Mouse (Mus musculus): Measurements from ENCODE around the gene Bves. TPM values are rescaled to one million over a fixed set of nuclear protein-coding genes. Genes with fewer than 3 reads are reported as not detected.

Bves gene
- total RNA-seq, 1 experiment = 0.85 TPM

DNA sequence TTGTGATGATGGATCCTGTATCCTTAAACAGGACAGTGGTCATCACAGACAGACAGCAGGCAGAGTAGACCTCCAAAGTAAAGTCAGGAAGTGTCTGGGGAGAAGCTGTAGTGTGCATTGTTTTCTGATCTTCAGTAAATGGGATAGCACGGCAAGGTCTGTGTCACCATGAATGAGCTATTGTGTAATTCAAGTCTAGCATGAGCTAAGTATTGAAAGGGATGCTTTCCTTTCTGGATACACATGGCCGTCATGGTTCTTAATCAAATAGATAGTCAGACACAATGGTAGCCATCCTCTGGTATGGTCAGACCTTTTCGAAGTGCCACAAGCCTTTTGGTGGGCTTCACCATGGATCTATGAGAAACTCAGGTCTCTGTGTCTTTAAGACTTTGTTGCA, 15.3 kb upstream of the Bves start:
- DNase-seq (ENCODE audit: low read depth, low spot score) = no peak
- Histone ChIP-seq H3K27ac (ENCODE audit: insufficient read depth, low read depth, low read length, poor library complexity, severe bottlenecking) (no peak overlapping the region), H3K4me1 (ENCODE audit: control insufficient read depth in 2 of 2, insufficient read depth in 2 of 2, low read length in 2 of 2, poor library complexity in 1 of 2) (no peaks in the 10 kb centered on the region), H3K36me3 (ENCODE audit: control insufficient read depth, insufficient read depth, low read length, poor library complexity, severe bottlenecking) (no peaks in the 10 kb centered on the region), H3K4me3 (ENCODE audit: insufficient read depth in 1 of 2, low read depth in 1 of 2, low read length in 2 of 2, poor library complexity in 1 of 2, severe bottlenecking in 1 of 2) (no peak overlapping the region), H3K9ac (ENCODE audit: insufficient read depth, low read depth, low read length, poor library complexity, severe bottlenecking) (no peak overlapping the region), H3K9me3 (ENCODE audit: control insufficient read depth, insufficient read depth, low read depth, low read length) (no peaks in the 10 kb centered on the region)
- in situ Hi-C loops (cut with MboI; ENCODE audit: low sequenced_read_pairs in 2 of 2, unreplicated experiment in 2 of 2) = no loop called here
- no peak for TF ChIP-seq MAFK (IDR thresholded peaks at IDR 0.05; ENCODE audit: insufficient read depth, low read depth, low read length)
- no peak for TF ChIP-seq ZC3H11A (IDR thresholded peaks at IDR 0.05; ENCODE audit: borderline replicate concordance, low read depth, low read length)
- TF ChIP-seq CHD2 (IDR thresholded peaks at IDR 0.05; ENCODE audit: low read depth, low read length) = no peak
- TF ChIP-seq ZNF384 (IDR thresholded peaks at IDR 0.05; ENCODE audit: low read depth, low read length) = no peak
- TF ChIP-seq HCFC1 (IDR thresholded peaks at IDR 0.05; ENCODE audit: borderline replicate concordance, insufficient read depth, low read length) = no peak

GRCm38 (mm10) chr10:45324159-45324558, 11.4 kb upstream of the Bves start:
- Histone ChIP-seq H3K4me3 (ENCODE audit: insufficient read depth in 1 of 2, low read depth in 1 of 2, low read length in 2 of 2, poor library complexity in 1 of 2, severe bottlenecking in 1 of 2) (no peak overlapping the region), H3K9ac (ENCODE audit: insufficient read depth, low read depth, low read length, poor library complexity, severe bottlenecking) (no peak overlapping the region), H3K4me1 (ENCODE audit: control insufficient read depth in 2 of 2, insufficient read depth in 2 of 2, low read length in 2 of 2, poor library complexity in 1 of 2) (no peaks in the 10 kb centered on the region), H3K36me3 (ENCODE audit: control insufficient read depth, insufficient read depth, low read length, poor library complexity, severe bottlenecking) (no peaks in the 10 kb centered on the region), H3K9me3 (ENCODE audit: control insufficient read depth, insufficient read depth, low read depth, low read length) (no peaks in the 10 kb centered on the region), H3K27ac (ENCODE audit: insufficient read depth, low read depth, low read length, poor library complexity, severe bottlenecking) (no peak overlapping the region)
- in situ Hi-C loops (cut with MboI; ENCODE audit: low sequenced_read_pairs in 2 of 2, unreplicated experiment in 2 of 2) = no loop called here
- no peak for TF ChIP-seq ZC3H11A (IDR thresholded peaks at IDR 0.05; ENCODE audit: borderline replicate concordance, low read depth, low read length)
- no peak for DNase-seq (ENCODE audit: low read depth, low spot score)

DNA sequence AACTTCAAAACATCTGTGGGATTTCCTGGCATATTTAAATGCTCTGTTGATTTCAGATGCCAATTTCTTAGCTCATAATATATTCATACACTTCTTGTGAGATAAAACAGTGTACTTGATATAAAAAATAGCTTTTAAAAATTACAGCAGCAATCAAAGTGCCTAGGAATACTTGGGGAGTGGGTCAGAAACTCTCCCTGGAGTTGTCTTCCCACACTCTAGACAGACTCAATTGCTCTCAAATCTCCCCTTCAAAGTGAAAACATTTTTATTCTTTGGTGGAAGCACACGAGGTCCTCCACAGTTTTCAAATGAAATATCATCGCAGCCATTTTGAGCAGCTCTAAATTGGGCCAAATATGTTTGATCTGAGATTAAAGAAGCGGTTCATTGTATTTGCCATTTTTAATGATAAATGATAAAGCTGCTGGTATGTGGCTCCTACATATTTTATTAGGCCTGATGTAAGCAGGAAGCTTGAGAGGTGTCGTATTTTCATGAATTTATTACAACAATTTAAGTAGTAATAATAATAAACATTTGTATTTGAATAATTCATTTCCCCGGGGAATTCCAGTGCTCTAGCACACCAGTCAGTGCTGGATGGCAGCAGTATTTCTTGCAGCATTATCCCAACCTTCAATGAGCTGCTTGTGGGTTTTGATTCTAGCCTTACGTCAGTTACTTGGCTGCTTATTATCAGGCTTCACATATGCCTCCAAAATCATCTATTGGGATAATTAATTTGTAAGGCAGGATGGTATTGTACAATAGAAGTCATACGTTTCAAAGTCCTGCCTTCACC, 7.2 kb upstream of the Bves start:
- Histone ChIP-seq H3K4me1 (ENCODE audit: control insufficient read depth in 2 of 2, insufficient read depth in 2 of 2, low read length in 2 of 2, poor library complexity in 1 of 2) (no peaks in the 10 kb centered on the region), H3K9ac (ENCODE audit: insufficient read depth, low read depth, low read length, poor library complexity, severe bottlenecking) (no peak overlapping the region), H3K4me3 (ENCODE audit: insufficient read depth in 1 of 2, low read depth in 1 of 2, low read length in 2 of 2, poor library complexity in 1 of 2, severe bottlenecking in 1 of 2) (no peak overlapping the region), H3K36me3 (ENCODE audit: control insufficient read depth, insufficient read depth, low read length, poor library complexity, severe bottlenecking) (no peaks in the 10 kb centered on the region), H3K9me3 (ENCODE audit: control insufficient read depth, insufficient read depth, low read depth, low read length) (no peaks in the 10 kb centered on the region), H3K27ac (ENCODE audit: insufficient read depth, low read depth, low read length, poor library complexity, severe bottlenecking) (no peak overlapping the region)
- in situ Hi-C loops (cut with MboI; ENCODE audit: low sequenced_read_pairs in 2 of 2, unreplicated experiment in 2 of 2) = no loop called here
- no peak for TF ChIP-seq ZNF384 (IDR thresholded peaks at IDR 0.05; ENCODE audit: low read depth, low read length)
- TF ChIP-seq HCFC1 (IDR thresholded peaks at IDR 0.05; ENCODE audit: borderline replicate concordance, insufficient read depth, low read length) = no peak
- no peak for TF ChIP-seq CHD2 (IDR thresholded peaks at IDR 0.05; ENCODE audit: low read depth, low read length)
- TF ChIP-seq MAFK (IDR thresholded peaks at IDR 0.05; ENCODE audit: insufficient read depth, low read depth, low read length) = no peak
- no peak for TF ChIP-seq ZC3H11A (IDR thresholded peaks at IDR 0.05; ENCODE audit: borderline replicate concordance, low read depth, low read length)
- no peak for DNase-seq (ENCODE audit: low read depth, low spot score)

DNA sequence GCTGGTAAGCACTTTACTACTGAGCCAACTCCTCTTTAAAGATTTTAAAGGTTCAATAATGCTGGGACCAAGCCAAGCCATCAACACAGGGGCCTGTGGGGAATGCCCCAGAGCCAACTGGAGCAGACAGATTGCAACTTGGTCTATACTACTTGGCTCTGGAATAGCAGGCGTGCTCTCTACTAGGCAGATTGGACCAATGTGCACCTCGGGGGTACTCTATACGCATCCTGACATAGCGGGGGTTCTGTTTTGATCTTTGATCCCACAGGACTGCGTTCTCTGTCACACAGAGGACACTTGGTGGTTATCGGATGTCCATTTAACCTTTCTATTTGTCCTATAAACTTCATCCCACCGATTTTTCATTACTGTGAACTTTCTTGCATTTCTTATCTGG, 647 bp upstream of the Bves start:
- Histone ChIP-seq H3K27ac (ENCODE audit: insufficient read depth, low read depth, low read length, poor library complexity, severe bottlenecking) (no peak overlapping the region), H3K36me3 (ENCODE audit: control insufficient read depth, insufficient read depth, low read length, poor library complexity, severe bottlenecking) (no peaks in the 10 kb centered on the region), H3K9ac (ENCODE audit: insufficient read depth, low read depth, low read length, poor library complexity, severe bottlenecking) (no peak overlapping the region), H3K4me3 (ENCODE audit: insufficient read depth in 1 of 2, low read depth in 1 of 2, low read length in 2 of 2, poor library complexity in 1 of 2, severe bottlenecking in 1 of 2) (peak overlapping the region in 1 of 2 experiments; percentile 86; a peak in 2 of 4 replicates), H3K9me3 (ENCODE audit: control insufficient read depth, insufficient read depth, low read depth, low read length) (no peaks in the 10 kb centered on the region), H3K4me1 (ENCODE audit: control insufficient read depth in 2 of 2, insufficient read depth in 2 of 2, low read length in 2 of 2, poor library complexity in 1 of 2) (no peaks in the 10 kb centered on the region)
- TF ChIP-seq ZNF384 (IDR thresholded peaks at IDR 0.05; ENCODE audit: low read depth, low read length) (no peak), MAFK (IDR thresholded peaks at IDR 0.05; ENCODE audit: insufficient read depth, low read depth, low read length) (no peak), CHD2 (IDR thresholded peaks at IDR 0.05; ENCODE audit: low read depth, low read length) (no peak), ZC3H11A (IDR thresholded peaks at IDR 0.05; ENCODE audit: borderline replicate concordance, low read depth, low read length) (no peak)
- in situ Hi-C loops (cut with MboI; ENCODE audit: low sequenced_read_pairs in 2 of 2, unreplicated experiment in 2 of 2) = no loop called here
- no peak for DNase-seq (ENCODE audit: low read depth, low spot score)

DNA sequence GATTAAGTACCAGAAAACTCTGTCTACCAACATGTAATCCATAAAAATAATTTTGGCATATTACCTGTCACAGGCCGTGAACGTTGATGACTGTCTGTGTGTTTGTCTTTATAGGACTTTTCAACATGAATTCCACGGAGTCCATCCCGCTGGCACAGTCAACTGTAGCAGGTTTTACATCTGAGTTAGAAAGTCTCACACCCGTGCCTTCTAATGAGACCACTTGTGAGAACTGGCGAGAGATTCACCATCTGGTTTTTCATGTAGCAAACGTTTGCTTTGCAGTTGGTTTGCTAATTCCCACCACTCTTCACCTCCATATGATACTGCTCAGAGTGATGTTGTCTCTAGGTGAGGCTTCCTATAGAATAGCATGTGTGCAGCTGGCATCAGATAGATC, 3.5 kb downstream of the Bves start:
- no peaks in the 10 kb centered on the region for H3K9me3 ChIP-seq (ENCODE audit: control insufficient read depth, insufficient read depth, low read depth, low read length)
- H3K9ac ChIP-seq (ENCODE audit: insufficient read depth, low read depth, low read length, poor library complexity, severe bottlenecking) = no peak overlapping the region
- H3K4me3 ChIP-seq (ENCODE audit: insufficient read depth in 1 of 2, low read depth in 1 of 2, low read length in 2 of 2, poor library complexity in 1 of 2, severe bottlenecking in 1 of 2) = no peak overlapping the region
- no peak for DNase-seq (ENCODE audit: low read depth, low spot score)
- no peaks in the 10 kb centered on the region for H3K4me1 ChIP-seq (ENCODE audit: control insufficient read depth in 2 of 2, insufficient read depth in 2 of 2, low read length in 2 of 2, poor library complexity in 1 of 2)
- no peak overlapping the region for H3K27ac ChIP-seq (ENCODE audit: insufficient read depth, low read depth, low read length, poor library complexity, severe bottlenecking)
- no peak for TF ChIP-seq ZC3H11A (IDR thresholded peaks at IDR 0.05; ENCODE audit: borderline replicate concordance, low read depth, low read length)
- no peak for TF ChIP-seq ZNF384 (IDR thresholded peaks at IDR 0.05; ENCODE audit: low read depth, low read length)
- TF ChIP-seq HCFC1 (IDR thresholded peaks at IDR 0.05; ENCODE audit: borderline replicate concordance, insufficient read depth, low read length) = no peak
- TF ChIP-seq CHD2 (IDR thresholded peaks at IDR 0.05; ENCODE audit: low read depth, low read length) = no peak
- no peak for TF ChIP-seq MAFK (IDR thresholded peaks at IDR 0.05; ENCODE audit: insufficient read depth, low read depth, low read length)
- H3K36me3 ChIP-seq (ENCODE audit: control insufficient read depth, insufficient read depth, low read length, poor library complexity, severe bottlenecking) = no peaks in the 10 kb centered on the region
- in situ Hi-C loops (cut with MboI; ENCODE audit: low sequenced_read_pairs in 2 of 2, unreplicated experiment in 2 of 2) = no loop called here
